Mouse (Mus musculus) stomach, postnatal 0 days (tissue): ENCODE measurements at regions not wholly inside any gene's neighbourhood (a gene's known extent, or its start where the extent isn't known, plus 50 kb on each side); places are given as distances from the start of the nearest gene placed in this dataset.

Source experiments
- CTCF ChIP-seq: IDR thresholded peaks from 2 replicates; pipeline ENCODE4 v1.5.1; 2016; ENCODE audit warnings: antibody characterized with exemption, low read depth, mild to moderate bottlenecking, moderate library complexity
- EP300 ChIP-seq: optimal IDR thresholded peaks from 2 replicates; pipeline ENCODE3; 2016; ENCODE audit warnings: antibody characterized with exemption

DNA sequence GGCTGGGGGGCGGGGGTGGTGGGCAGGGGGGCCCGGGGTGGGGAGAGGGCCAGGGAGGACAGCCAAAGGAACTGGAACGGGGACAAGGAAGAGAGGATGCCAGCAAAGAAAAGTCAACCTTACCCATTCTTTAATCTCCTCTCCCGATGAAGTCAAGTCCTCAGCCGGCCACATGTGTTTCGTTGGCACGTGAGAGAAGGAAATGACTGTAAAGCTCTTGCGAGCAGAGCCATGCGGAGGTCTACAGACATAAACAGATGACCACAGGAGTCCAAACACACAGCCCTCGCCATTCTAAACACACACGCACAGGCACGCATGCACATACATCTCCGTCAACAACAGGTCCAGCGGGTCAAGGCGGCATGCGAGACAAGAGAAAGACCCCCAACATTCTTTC, 68.5 kb upstream of the Tbx3 start:
- no peak for TF ChIP-seq CTCF
- TF ChIP-seq EP300, result no peak
